Mouse (Mus musculus): Measurements from ENCODE around the gene Trp53bp2. TPM values are rescaled to one million over a fixed set of nuclear protein-coding genes. Genes with fewer than 3 reads are reported as not detected.

The Trp53bp2 gene
- polyA plus RNA-seq, 3 experiments from 2014 or later: 6.5 to 7.5 (median 6.6) TPM

DNA sequence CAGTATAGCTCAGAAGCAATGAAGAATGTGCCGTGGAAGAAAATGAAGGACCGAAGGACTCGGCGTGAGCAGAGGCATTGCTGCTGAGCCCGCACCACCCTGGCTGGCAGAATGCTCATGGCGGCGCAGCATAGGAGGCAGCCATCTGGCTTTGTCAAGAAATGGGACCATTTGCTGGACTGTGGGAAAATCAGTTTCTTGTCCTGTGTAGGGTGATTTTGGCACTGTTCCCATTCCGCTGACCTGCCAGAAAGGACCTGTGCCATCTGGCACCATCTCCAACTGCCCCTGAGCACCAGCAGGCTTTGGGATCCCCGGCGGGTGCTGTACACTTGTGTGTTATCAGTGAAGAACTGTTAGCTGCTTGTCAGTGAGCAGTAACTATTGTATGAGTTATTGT lies 52.8 kb downstream of the Trp53bp2 start:
- ATAC-seq: no peak

DNA sequence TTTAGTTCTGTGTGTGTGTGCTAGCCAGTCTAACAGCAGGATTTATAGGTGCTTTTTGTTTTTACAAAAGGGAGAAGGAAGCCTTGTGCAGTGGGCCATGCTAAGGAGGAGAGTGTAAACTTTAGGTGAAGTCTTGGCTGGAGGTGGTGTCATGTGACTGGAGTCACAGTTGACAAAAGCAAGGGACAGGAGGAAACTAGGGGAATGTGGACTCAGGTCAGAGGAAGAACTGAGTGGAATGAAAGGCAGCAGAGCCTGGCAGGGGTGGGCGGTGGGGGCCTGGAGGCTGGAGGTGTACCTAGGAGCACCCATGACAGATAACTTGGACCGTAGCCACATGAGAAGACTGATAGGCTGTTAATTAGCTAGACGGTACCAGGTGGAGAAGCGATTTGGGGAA lies 56.3 kb downstream of the Trp53bp2 start:
- no peak for ATAC-seq

DNA sequence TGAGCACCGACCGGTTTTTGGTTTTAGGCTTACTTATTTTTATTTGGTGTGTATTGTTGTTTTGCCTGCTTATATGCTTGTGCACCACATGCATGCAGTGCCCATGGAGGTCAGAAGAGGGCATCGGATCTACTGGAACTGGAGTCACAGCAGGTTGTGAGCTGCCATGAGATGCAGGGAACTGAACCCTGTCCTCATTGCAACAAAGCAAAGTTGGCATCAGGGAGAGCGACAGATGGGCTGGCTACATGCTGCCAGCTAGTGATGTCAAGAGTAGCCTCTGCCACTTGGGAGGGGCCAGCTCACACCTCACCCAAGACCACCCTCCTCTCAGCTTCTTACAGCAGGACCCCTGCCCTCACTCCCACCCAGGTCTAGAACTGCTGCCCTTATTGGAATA lies 57.0 kb downstream of the Trp53bp2 start:
- no peak for ATAC-seq

DNA sequence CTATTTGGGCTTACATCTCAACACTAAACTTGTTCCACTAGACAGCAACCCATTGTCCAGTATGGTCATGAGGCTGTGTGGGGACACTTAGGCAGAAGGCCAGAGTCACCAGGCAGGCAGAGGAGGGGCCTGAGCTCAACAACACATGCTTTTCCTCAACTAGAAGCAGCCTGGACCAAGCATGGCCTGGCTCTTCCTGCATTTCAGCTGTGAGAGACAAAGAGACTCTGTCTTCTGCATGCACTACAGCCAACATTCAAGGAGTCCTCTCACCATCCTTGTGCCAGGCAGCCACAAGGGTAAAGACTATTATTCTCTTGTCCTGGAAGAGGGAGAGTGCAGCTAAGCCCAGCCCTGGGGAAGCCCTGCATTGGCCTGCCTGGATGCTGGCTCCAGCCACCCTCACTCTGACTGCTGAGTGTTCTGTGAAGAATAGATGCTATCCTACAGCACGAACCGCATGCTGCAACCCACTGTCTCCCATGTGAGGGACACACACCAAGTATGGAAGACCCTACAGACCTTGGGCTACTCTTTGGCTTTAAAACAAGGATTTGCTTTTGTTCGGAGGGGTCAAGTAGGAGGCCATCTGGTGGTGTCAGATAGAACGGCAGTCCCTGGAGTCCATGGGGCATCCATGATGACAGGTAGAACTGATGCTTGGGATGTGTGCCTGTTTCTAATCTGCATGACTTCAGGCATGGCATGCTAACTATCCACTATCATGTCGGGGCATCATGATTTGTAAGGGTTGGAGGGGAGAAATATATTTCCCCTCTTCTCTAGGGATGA lies 66.2 kb downstream of the Trp53bp2 start:
- ATAC-seq: no peak

DNA sequence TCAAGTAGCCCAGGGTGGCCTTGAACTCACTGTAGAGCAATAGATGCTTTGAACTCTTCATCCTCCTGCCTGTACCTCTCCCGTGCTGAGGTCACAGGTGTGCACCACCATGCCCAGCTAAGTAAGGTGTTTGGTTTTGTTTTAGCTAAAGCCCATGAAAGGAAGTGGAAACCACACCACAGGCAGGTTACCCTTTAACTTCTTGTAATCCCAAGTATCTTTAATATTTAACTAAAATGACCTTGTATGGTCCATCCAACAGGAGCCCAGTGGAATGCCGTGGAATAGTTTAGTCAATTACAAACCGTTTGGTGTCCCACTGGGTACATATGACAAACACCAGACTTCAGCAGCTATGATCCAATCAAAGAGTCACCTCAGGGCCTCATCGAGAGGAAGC lies 70.0 kb downstream of the Trp53bp2 start:
- ATAC-seq: no peak

DNA sequence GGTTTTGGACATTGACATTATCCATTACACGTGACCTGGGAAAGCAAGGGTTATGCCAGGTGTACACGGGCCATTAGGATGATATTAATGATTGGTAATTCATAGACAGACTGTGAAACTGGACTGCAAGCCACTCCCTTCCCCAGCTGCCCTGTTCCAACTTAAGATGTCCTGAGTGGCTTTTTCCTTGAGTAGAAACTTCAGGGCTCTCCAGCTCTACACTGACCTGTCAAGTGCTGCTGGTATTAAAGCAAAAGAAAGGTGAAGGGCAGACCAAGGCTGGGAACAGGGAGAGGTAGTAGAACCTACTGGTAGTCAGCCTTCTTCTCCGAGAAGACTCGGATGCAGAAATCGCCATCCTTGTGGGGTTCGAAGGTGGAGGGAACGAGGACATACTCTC lies 72.2 kb downstream of the Trp53bp2 start:
- ATAC-seq: no peak

DNA sequence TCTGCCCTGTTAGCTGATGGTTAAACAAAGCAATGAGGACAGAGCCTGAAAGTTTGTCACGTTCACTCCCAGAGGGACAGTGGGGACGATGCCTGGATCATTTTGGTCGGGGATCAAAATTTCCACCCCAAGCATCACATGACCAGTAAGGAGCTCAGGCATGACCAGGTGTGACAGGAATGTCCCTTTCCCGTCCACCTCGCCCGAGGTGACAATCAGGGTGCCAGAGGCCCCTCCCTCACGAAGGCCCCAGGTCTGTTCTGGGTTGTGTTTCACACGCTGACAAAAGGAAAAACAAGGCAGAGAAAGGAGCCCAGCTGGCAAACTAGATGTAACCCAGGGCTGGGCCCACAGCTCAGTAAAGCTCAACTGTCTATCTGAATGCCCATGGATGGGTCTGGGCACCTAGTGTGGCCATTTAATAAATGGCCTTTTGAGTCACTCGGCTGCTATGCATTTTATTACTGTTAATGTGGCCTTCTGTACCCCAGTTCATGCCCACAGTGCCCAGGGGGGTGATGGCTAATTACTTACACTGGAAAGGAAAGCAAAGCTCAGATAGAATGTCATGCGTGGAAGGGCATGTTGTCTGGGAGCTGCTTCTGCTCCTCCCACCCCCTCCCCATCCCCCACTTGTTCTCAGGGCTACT lies 72.8 kb downstream of the Trp53bp2 start:
- ATAC-seq: no peak

DNA sequence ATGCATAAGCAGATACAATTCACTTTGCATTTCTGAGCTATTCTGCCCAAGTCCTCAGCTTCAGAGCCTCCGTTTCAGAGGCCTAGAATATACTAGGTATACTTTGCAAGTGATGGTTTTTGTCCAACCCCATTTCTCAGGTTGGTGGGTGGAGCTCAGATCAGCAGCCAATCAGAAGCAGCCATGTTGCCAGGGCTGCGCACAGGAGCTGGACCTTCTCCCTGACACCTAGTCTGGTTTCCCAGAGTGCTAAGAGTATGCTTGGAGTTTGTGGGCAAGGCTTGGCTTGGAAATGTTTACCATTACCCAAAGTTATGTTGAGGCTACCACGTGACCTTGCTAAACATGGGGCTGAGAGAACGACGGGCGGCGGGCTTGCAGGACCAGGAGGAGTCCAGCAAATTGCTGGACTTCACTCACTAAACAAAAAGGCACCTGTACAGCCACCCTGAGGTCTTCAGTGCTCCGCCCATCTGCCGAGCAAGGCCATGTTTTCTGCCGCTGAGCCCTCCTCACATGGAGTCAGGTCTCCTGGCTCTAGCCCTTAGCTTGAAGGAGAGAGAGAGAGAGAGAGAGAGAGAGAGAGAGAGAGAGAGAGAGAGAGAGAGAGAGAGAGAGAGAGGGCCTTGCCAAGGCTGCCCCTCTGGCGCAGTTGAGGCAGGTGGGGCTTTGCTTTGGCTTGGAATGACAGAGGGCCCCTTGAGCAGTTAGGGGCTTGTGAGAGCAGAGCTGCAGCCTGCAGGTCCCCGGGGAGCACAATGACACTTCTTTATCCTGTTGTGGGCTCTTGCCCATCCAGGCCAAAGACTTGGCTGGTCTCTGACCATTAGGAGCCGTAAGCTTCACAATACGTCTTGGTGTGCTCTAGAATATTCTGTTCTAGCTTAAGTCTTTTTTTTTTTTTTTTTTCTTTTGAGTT lies 74.3 kb downstream of the Trp53bp2 start:
- ATAC-seq: no peak

DNA sequence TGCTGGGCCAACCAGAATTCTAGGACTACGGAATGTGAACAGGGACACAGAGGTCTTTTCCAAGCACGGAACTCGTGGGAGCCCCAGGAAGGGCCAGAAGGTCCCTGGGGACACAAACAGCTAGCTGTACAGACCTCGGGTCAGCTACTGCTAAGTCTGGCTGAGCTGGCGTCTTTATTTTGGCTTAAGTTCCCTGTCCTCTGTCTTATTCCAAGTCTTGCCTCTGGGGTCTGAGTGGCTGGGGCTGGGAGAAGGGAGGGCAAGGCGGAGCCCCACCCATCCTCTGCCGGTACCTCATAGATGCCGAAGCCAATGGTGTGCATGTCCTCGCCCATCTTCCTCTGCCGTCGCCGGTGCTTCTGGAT lies 74.9 kb downstream of the Trp53bp2 start:
- ATAC-seq: no peak

DNA sequence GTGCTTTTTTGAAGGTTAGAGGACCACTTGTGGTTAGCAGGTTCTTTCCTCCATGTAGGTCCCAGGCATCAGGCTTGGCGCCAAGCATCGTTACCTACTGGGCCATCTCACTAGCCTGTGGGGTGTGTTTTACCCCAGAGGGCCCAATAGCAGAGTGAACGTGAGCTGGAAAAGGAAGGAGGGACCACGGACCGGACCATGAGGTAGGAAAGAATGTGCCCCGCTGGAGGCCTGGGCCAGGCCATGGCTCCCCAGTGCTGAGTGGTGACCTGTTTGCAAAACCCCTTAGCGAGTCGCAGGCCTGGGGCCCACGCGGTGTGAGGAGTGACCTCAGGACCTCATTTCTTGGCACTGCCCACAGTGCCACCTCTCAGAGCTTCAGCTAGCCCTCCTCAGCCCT lies 79.5 kb downstream of the Trp53bp2 start:
- ATAC-seq: no peak

DNA sequence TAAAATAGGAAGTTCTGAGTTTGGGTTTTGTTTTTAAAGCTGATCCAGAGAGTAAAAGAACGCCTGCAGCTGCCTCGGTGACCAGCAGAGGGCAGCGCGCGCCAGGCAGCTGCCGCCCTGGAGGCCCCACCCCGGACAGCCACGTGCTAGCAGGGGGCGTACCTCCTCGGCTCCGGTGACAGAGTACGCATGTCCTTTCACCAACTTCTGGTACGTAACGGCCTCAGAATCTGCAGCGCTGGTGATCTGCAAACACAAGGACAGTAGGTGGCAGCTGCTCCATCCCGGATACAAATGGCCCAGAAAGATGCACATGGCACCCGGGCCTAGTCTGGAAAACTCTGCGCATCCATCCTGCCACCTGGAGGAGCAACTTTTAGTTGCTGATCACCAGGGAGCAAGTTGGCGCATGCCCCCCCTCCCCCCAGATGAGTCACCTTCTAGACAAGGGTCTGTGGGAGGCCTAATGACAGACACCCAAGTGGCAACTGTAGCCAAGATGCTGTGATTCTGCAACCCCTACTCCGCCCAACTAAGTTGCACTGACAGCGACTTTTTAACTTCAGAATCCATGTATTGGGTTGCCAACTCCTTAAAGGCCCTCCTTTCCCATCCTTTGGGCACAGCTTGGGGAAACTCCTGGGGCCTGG lies 81.0 kb downstream of the Trp53bp2 start:
- ATAC-seq: peak; percentile 100

DNA sequence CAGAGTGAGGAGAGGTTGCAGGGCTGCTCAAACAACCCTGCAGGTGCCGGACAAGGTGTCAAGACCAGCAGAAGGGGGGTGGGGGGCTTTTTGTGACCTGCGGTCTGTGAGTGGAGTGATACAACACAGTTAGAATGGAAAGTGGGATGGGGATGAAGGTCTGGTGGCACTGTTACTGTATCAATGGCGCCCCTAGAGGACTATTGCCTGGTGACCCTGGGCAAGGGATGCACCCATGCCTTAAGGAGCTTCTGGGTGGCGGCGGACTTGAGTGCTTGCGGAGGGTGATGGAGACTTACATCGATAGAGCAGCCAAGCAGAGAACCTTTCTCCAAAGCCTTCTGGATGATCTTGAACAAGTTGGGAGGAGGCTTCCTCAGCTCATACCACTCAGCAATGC lies 81.6 kb downstream of the Trp53bp2 start:
- no peak for ATAC-seq

DNA sequence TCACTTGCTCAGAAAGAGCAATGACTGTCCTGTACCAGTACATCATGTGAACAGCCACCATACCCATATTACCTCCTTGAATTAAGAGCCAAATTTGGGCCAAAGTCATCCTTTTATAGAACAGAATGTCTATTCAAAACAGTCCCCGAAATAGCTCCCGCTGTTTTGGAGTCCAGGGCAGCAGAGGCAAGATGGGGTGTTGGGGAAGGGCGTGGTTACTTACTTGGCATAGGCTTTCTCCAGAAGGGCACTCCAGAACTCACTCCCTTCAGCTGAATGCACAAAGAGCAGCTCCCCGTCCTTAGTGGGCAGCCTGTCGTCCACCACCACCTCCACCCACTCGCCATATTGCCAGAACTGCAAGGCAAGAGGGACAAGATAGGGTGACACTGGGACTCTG lies 82.9 kb downstream of the Trp53bp2 start:
- no peak for ATAC-seq

DNA sequence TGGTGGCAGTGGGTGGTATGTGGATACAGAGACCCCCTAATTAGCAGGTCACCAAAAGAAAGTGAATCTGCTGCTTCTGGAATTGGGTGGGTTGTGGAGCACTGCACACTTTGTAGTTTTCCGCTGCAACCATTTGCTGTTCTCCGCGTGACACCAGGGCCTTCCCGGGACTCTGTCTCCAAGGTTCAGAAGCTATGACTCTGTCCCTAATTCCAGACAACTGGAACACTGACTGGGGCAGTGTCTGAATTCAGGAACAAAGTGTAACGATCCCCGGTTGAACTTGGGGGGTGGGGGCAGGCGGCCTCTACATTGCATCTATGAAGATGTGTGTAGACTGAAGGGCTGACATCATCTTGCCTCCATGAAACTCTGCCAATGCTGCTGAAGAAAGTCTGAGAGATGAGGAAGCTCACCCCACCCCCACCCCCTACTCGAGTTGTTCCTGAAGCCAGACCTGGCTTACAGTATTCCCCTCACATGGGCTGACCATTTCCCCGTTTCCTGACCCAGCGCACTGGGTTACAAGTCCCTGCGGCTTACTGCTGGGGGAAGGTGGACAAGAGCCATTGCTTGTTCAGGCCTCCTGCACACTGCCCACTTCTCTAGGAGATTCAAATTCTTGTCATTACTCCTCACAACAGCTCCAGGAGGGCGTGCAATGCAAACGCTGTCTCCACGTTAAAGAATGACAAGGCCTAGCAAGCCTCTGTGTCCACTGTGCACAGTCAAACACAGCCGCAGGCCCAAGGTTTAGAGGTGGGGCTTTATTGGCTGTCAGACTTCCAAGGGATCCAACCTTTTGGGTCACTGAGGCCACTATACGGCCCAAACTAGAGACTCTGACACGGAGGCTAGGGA lies 85.5 kb downstream of the Trp53bp2 start:
- ATAC-seq: no peak

DNA sequence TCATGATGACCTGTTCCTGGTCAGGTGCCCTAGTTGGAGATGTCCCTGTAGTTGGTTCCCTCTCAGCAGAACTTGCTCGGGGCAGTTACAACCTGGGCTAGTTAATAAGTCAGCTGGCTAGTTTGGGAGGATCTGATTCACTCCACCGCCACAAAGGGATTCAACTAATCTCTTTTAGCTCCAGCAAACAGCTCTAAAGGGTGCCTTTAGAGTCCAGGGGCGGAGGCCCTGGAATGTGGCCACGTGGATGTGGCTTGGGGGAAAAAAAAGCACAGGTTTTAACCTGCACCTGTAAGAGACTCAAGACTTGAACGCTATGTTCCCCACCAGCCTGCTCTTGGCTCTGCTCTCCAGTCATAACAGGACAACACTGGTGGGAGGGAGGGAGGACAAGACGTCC lies 87.7 kb downstream of the Trp53bp2 start:
- no peak for ATAC-seq

DNA sequence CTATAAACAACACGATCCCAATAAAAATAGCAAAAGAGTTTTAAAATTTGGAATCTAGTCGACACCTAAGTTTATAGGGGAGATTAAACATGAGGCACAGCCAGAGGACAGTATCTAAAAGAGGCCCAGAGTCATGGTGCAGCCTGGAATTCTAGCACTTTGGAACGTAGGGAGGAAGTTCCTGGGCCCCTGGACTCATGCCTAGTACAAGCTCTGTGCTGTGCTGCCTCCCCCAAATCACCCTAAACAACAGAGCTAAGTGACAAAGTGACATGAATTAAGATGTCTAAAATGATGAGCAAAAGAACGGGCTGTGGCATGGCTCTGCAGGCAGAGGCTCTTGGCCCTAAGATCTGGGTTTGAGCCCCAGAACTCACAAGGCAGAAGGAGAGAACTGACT lies 88.8 kb downstream of the Trp53bp2 start:
- no peak for ATAC-seq

DNA sequence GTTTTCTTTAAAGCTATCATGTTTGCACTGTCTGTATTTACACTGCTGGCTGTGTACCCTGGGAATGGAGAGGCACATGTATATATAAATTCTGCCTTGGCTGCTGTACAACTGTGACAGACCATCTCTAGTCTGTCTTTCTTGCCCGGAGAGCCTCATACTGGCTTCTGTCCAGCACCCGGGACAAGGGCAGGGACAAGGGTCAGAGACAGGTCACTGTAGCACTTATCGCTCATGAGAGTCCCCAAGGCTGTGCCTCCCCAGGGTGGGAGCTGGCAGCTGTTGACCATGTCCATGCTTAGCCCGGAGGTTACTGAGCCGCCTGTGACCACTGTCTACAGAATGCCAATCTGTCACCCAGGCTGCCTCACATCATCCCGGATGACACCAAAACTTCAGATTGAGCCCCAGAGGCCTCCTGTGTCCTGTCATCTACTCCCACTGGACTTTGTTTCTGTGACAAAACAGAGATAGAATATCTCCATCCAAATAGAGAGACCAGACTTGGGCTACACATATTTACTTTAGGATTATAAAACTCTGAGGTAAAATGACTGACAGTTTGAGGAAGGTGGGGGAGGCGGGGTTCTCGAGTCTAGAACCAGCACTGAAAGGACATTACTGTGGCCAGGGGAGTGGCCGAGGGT lies 90.6 kb downstream of the Trp53bp2 start:
- ATAC-seq: no peak

DNA sequence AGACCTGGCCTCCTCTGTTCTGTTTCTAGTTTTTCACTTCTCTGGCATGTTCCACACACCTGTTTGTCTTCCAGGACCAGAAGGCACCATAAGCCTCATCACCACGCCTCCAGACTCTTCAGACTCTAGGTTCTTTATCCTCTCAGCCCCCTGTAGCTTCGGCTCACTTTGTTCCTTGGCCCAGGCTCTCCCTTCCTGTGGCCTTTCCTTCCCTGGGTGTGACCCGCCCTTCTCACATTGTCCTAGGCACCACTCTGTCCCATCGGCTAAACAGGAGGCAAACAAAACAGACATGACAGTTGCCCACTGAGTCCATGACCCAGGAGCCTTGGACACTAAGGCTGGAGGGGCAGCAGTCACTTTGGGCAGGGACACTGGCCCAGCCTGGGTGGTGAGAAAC lies 91.3 kb downstream of the Trp53bp2 start:
- no peak for ATAC-seq

DNA sequence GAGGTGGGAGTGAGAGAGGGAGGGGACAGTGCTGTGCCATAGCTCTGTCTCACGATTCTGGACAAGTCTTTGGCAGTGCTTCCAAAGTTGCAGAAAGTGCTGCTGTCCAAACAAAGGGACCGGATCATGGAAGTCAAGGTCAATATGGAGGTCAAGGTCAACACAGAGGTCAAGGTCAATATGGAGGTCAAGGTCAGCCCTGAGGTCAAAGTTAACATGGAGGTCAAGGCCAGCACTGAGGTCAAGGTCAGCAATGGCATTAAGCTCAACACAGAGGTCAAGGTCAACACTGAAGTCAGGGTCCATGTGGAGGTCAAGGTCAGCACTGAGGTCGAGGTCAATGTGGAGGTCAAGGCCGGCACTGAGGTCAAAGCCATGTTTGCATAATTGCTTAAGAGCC lies 91.9 kb downstream of the Trp53bp2 start:
- peak; percentile 9 for ATAC-seq

DNA sequence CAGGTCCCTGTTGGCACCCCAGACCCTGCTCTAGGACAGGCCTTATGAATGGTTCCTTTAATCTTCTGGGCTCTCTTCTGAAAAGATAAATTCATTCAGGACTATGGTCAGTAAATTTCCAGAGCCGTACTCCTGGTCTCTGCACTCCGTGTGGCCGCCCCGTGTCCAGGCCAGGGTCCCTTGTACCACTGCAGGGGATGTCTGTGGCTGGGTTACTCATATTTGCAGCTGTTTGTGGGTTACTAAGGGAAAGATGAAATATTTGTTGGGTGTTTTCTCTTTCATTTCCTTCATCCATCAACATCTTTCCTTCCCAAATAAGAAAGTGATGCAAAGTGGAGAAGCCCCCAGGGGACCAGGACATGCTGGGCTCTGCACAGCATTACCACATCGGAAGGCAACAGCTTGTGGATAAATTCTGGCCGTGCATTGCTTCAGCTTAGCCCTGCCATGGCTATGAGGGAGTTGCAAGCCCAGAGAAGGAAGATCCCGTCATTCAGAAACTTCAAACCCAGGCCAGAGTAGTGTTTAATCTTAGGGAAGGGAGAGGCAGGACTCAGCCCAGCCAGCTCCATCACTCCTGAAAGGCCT lies 92.9 kb downstream of the Trp53bp2 start:
- no peak for ATAC-seq

DNA sequence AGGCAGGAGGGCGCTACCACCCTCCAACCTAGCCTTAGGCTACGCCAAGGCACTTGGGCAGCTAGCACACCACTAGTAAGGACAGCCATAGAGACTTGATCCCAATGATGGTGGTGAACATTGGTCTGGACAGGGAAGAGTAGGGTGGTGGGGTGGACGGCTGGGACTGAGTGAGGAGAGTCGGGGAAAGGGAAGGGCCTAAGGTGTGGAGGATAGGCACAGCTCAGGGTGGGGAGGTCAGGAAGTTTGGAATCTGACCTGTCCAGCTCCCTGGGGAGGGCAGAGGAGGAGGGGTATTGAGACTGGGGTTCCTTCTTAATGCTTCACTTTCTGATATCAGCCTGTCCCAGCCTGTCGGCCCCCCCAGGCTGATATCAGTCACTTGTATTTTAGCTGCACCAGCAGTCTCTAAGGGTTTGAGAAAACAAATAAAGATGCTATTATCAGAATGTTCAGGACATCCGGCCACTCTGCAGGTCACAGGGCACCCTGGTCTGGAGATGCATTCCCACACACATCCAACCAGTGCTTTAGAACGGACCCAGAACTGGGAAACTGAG lies 93.6 kb downstream of the Trp53bp2 start:
- no peak for ATAC-seq

All from inflammation-experienced regulatory T-cells, adult 6 months (primary cell).